In genomic region chr15:25252648-25253567, GRCm38 (mm10) we compare ENCODE assay signal across 14 mouse cellular contexts.
DNase-seq lines count a peak whose midpoint lies in the region; ATAC-seq and TF ChIP-seq lines count a peak whose summit lies in the region.
"Had no signal": no experiment of that assay in that cellular context is flagged by ENCODE, and none has a peak within 500 bp of the region (broad histone marks: within the 10 kb centered on the region; RNA-seq: fewer than 3 reads in every experiment).

No protein-coding gene starts in this region.

- H3K27me3 ChIP-seq in embryonic facial prominence, embryonic 14.5 days (replicated peaks; ENCODE audit: control insufficient read depth, insufficient read depth, low read length), result no peaks in the 10 kb centered on the region
- no peaks in the 10 kb centered on the region for H3K27me3 ChIP-seq in forebrain, embryonic 15.5 days
- H3K27me3 ChIP-seq in hindbrain, embryonic 16.5 days (replicated peaks; ENCODE audit: control insufficient read depth, insufficient read depth, low read length), result no peaks in the 10 kb centered on the region
- no peaks in the 10 kb centered on the region for H3K27me3 ChIP-seq in midbrain, embryonic 16.5 days (ENCODE audit: control insufficient read depth, insufficient read depth, low read depth, low read length)
- no peaks in the 10 kb centered on the region for H3K27me3 ChIP-seq in heart, adult 2 months (ENCODE audit: control insufficient read depth, insufficient read depth, low read length)

- peak; percentile 29 for DNase-seq in embryonic facial prominence, embryonic 14.5 days (ENCODE audit: low spot score)
- DNase-seq in ovary, postnatal 14 days (ENCODE audit: low spot score), result no peak
- no peak for DNase-seq in frontal cortex, adult 2 months (ENCODE audit: extremely low spot score in 1 of 2, low spot score in 1 of 2)
- DNase-seq in c-Kit-positive CD71-positive TER-119-positive erythroid progenitor cells, embryonic 14.5 days (ENCODE audit: low spot score), result no peak
- no peak for DNase-seq in heart, adult 2 months
- DNase-seq: adrenal gland, adult 8-10 months; cerebellum, adult 8-10 months; layer of hippocampus, adult 9-11 months; lung, embryonic 14.5 days; thymus, postnatal 14 days had no signal

- H3K4me1 ChIP-seq in embryonic facial prominence, embryonic 14.5 days (ENCODE audit: control insufficient read depth, insufficient read depth, low read length), result no peaks in the 10 kb centered on the region
- peaks cover 3% of the 10 kb centered on the region; the same call in 1 of the 2 replicates for H3K4me1 ChIP-seq in forebrain, embryonic 15.5 days
- no peaks in the 10 kb centered on the region; the same call in 1 of the 2 replicates for H3K4me1 ChIP-seq in hindbrain, embryonic 16.5 days (ENCODE audit: control insufficient read depth, insufficient read depth, low read depth, low read length)
- H3K4me1 ChIP-seq in midbrain, embryonic 16.5 days (ENCODE audit: control insufficient read depth, insufficient read depth, low read length), result no peaks in the 10 kb centered on the region
- no peaks in the 10 kb centered on the region for H3K4me1 ChIP-seq in heart, adult 2 months (ENCODE audit: control insufficient read depth, insufficient read depth, low read length)

- H3K9me3 ChIP-seq in embryonic facial prominence, embryonic 14.5 days (ENCODE audit: control insufficient read depth, low read length), result no peaks in the 10 kb centered on the region
- H3K9me3 ChIP-seq in forebrain, embryonic 15.5 days, result no peaks in the 10 kb centered on the region
- no peaks in the 10 kb centered on the region for H3K9me3 ChIP-seq in hindbrain, embryonic 16.5 days (ENCODE audit: control insufficient read depth, low read length)
- no peaks in the 10 kb centered on the region for H3K9me3 ChIP-seq in midbrain, embryonic 16.5 days (replicated peaks; ENCODE audit: control insufficient read depth, low read length, poor library complexity, severe bottlenecking)

- 69% methylated on average over 13 of the region's 13 CpGs for WGBS in embryonic facial prominence, embryonic 14.5 days
- WGBS in forebrain, embryonic 15.5 days, result 60% methylated on average over 13 of the region's 13 CpGs
- 46% methylated on average over 13 of the region's 13 CpGs for WGBS in hindbrain, embryonic 16.5 days
- WGBS in midbrain, embryonic 16.5 days, result 43% methylated on average over 13 of the region's 13 CpGs
- 73% methylated on average over 13 of the region's 13 CpGs for WGBS in heart, adult 2 months

- no peaks in the 10 kb centered on the region for H3K79me2 ChIP-seq in heart, adult 2 months (replicated peaks; ENCODE audit: control insufficient read depth, insufficient read depth, low read length)

- no peak for TF ChIP-seq CTCF in heart, adult 2 months (IDR thresholded peaks at IDR 0.05)

- TF ChIP-seq EP300 in heart, adult 2 months (IDR thresholded peaks at IDR 0.05; ENCODE audit: insufficient read depth, low read depth, low read length), result no peak

- no peak overlapping the region for H3K4me3 ChIP-seq in embryonic facial prominence, embryonic 14.5 days (ENCODE audit: low read depth, low read length)
- H3K4me3 ChIP-seq in forebrain, embryonic 15.5 days, result no peak overlapping the region
- H3K4me3 ChIP-seq in hindbrain, embryonic 16.5 days (ENCODE audit: low read length), result no peak overlapping the region
- H3K4me3 ChIP-seq in midbrain, embryonic 16.5 days (ENCODE audit: low read depth, low read length), result no peak overlapping the region
- H3K4me3 ChIP-seq in heart, adult 2 months, result no peak overlapping the region

- H3K4me2 ChIP-seq in embryonic facial prominence, embryonic 14.5 days (ENCODE audit: low read depth, low read length), result no peak overlapping the region
- no peak overlapping the region for H3K4me2 ChIP-seq in forebrain, embryonic 15.5 days (replicated peaks)
- H3K4me2 ChIP-seq in hindbrain, embryonic 16.5 days (ENCODE audit: low read length), result peak overlapping the region; percentile 27; the same call in 1 of the 2 replicates
- 0 out of 2 replicates have a peak overlapping the region, but pooled peaks have one; percentile 2 for H3K4me2 ChIP-seq in midbrain, embryonic 16.5 days (ENCODE audit: low read length)
- H3K4me2 ChIP-seq: lung, embryonic 14.5 days had no signal

- H3K9ac ChIP-seq in embryonic facial prominence, embryonic 14.5 days (ENCODE audit: low read depth, low read length), result no peak overlapping the region
- no peak overlapping the region for H3K9ac ChIP-seq in forebrain, embryonic 15.5 days (replicated peaks)
- H3K9ac ChIP-seq in hindbrain, embryonic 16.5 days (ENCODE audit: low read depth, low read length), result peak overlapping the region; percentile 5; the same call in 1 of the 2 replicates
- no peak overlapping the region for H3K9ac ChIP-seq in midbrain, embryonic 16.5 days (ENCODE audit: low read depth, low read length)
- H3K9ac ChIP-seq in heart, adult 2 months (ENCODE audit: low read depth, low read length), result no peak overlapping the region
- H3K9ac ChIP-seq: lung, embryonic 14.5 days had no signal

- intact Hi-C loops in heart, adult 2 months (cut with DNase I), result no loop called here

- H3K36me3 ChIP-seq in embryonic facial prominence, embryonic 14.5 days (ENCODE audit: control insufficient read depth, insufficient read depth, low read length), result no peaks in the 10 kb centered on the region
- H3K36me3 ChIP-seq in forebrain, embryonic 15.5 days, result no peaks in the 10 kb centered on the region
- no peaks in the 10 kb centered on the region for H3K36me3 ChIP-seq in hindbrain, embryonic 16.5 days (ENCODE audit: control insufficient read depth, insufficient read depth, low read length)
- no peaks in the 10 kb centered on the region for H3K36me3 ChIP-seq in midbrain, embryonic 16.5 days (ENCODE audit: control insufficient read depth, insufficient read depth, low read length)
- H3K36me3 ChIP-seq in heart, adult 2 months (ENCODE audit: control insufficient read depth, insufficient read depth, low read length), result no peaks in the 10 kb centered on the region

- peak; percentile 68 for ATAC-seq in embryonic facial prominence, embryonic 14.5 days (ENCODE audit: low read depth)
- ATAC-seq in forebrain, embryonic 15.5 days (replicated peaks), result peak; percentile 77
- ATAC-seq in hindbrain, embryonic 16.5 days, result peak; percentile 84
- peak; percentile 70 for ATAC-seq in midbrain, embryonic 16.5 days

- H3K27ac ChIP-seq in embryonic facial prominence, embryonic 14.5 days (replicated peaks; ENCODE audit: low read depth, low read length), result no peak overlapping the region
- peak overlapping the region; percentile 36; the same call in 1 of the 2 replicates for H3K27ac ChIP-seq in forebrain, embryonic 15.5 days (replicated peaks)
- no peak overlapping the region for H3K27ac ChIP-seq in hindbrain, embryonic 16.5 days (ENCODE audit: low read depth, low read length)
- no peak overlapping the region for H3K27ac ChIP-seq in midbrain, embryonic 16.5 days (ENCODE audit: low read length)
- no peak overlapping the region for H3K27ac ChIP-seq in heart, adult 2 months
- H3K27ac ChIP-seq: stomach, postnatal 0 days had no signal

- no peak for TF ChIP-seq POLR2A in heart, adult 2 months (IDR thresholded peaks at IDR 0.05; ENCODE audit: insufficient read depth, low read depth, low read length)

Comparison
In these comparisons a context has a peak if more than half of its experiments do, and no peak if none do; other contexts are left out.
1. H3K4me2 ChIP-seq: peak in hindbrain, embryonic 16.5 days (single experiment) and midbrain, embryonic 16.5 days (single experiment); none in embryonic facial prominence, embryonic 14.5 days (single experiment) and forebrain, embryonic 15.5 days (single experiment).
2. Peak in every context shown above with its lines, with median percentiles within 50 percentile points of each other: ATAC-seq.